Mouse (Mus musculus): ENCODE measurements around the gene Coq3.

- TF ChIP-seq POLR2A (IDR thresholded peaks at IDR 0.05; ENCODE audit: low read depth, low read length) (no peak), CTCF (IDR thresholded peaks at IDR 0.05; ENCODE audit: extremely low read depth, insufficient read depth, insufficient read length, insufficient replicate concordance) (no peak)
These were observed 51.7 kb downstream of the Coq3 start, which contains the start of gene Faxc for GRCm38 (mm10) chr4:21930971-21931771.
